Mouse (Mus musculus) forebrain, embryonic 13.5 days (tissue): ENCODE measurements around the gene Myh9. TPM values are rescaled to one million over a fixed set of nuclear protein-coding genes. Genes with fewer than 3 reads are reported as not detected.

ENCODE experiments used
- ATAC-seq: fragments of 200-750 bp; cut with Nextera tagmentation; 2 replicates; pipeline ENCODE4 v1.8.0; 2017
- H3K27ac ChIP-seq: fragments of 300-500 bp; sonication (generic); 2 replicates; pipeline ENCODE4 v1.5.1; 2015; ENCODE audit warnings: inconsistent platforms, mild to moderate bottlenecking, moderate library complexity
- H3K27me3 ChIP-seq: fragments of 300-500 bp; sonication (generic); 2 replicates; pipeline ENCODE4 v1.6.1; 2015; ENCODE audit warnings: mild to moderate bottlenecking, inconsistent platforms
- H3K36me3 ChIP-seq: fragments of 300-500 bp; sonication (generic); 2 replicates; pipeline ENCODE4 v1.6.1; 2015; ENCODE audit warnings: mild to moderate bottlenecking, inconsistent platforms; ENCODE audit not compliant: poor library complexity, severe bottlenecking
- H3K4me1 ChIP-seq: fragments of 300-500 bp; sonication (generic); 2 replicates; pipeline ENCODE4 v1.6.1; 2015; ENCODE audit warnings: inconsistent platforms
- H3K4me2 ChIP-seq: fragments of 300-500 bp; sonication (generic); 2 replicates; pipeline ENCODE4 v1.6.1; 2015; ENCODE audit warnings: inconsistent platforms, mild to moderate bottlenecking, moderate library complexity
- H3K4me3 ChIP-seq: fragments of 300-500 bp; sonication (generic); 2 replicates; pipeline ENCODE4 v1.5.1; 2015; ENCODE audit warnings: mild to moderate bottlenecking, inconsistent platforms
- H3K9ac ChIP-seq: fragments of 300-500 bp; sonication (generic); 2 replicates; pipeline ENCODE4 v1.6.1; 2015; ENCODE audit warnings: mild to moderate bottlenecking, inconsistent platforms
- H3K9me3 ChIP-seq: fragments of 300-500 bp; sonication (generic); replicated peaks from 2 replicates; pipeline ENCODE4 v1.6.1; 2016; ENCODE audit warnings: inconsistent platforms
- WGBS: fragments of 180-500 bp; shearing (Covaris S2); methylation state at CpG from one replicate; pipeline ENCODE4 v1.1.7; 2015; 5-methylcytosine and 5-hydroxymethylcytosine counted together
- polyA plus RNA-seq: library from polyadenylated mRNA; unstranded; fragments of >200 nt; fragmentation: Nextera tagmentation; extraction: Ambion mirVana; gene quantifications from 2 replicates; pipeline ENCODE4 v1.2.1, GENCODE M21; 2015

Gene Myh9
- polyA plus RNA-seq, 1 experiment from 2014 or later: 13.4 TPM

GRCm38 (mm10) chr15:77797609-77798411, 44.2 kb downstream of the Myh9 start:
- Histone ChIP-seq H3K36me3 (peaks cover 28% of the 10 kb centered on the region), H3K27ac (no peak overlapping the region), H3K4me2 (no peak overlapping the region), H3K4me3 (no peak overlapping the region), H3K9ac (no peak overlapping the region), H3K27me3 (no peaks in the 10 kb centered on the region), H3K4me1 (peaks cover 8% of the 10 kb centered on the region; the same call in 1 of the 2 replicates), H3K9me3 (no peaks in the 10 kb centered on the region)
- 87% methylated on average over 14 of the region's 14 CpGs for WGBS
- no peak for ATAC-seq

GRCm38 (mm10) chr15:77796409-77797035, 45.5 kb downstream of the Myh9 start:
- Histone ChIP-seq H3K36me3 (peaks cover 21% of the 10 kb centered on the region), H3K4me2 (no peak overlapping the region), H3K9me3 (no peaks in the 10 kb centered on the region), H3K27me3 (no peaks in the 10 kb centered on the region), H3K27ac (no peak overlapping the region), H3K4me1 (peaks cover 8% of the 10 kb centered on the region; the same call in 1 of the 2 replicates), H3K4me3 (no peak overlapping the region), H3K9ac (no peak overlapping the region)
- WGBS: 95% methylated on average over 26 of the region's 26 CpGs
- ATAC-seq: no peak

- 92% methylated on average over 13 of the region's 13 CpGs for WGBS
- H3K4me1 ChIP-seq: peaks cover 8% of the 10 kb centered on the region; the same call in 1 of the 2 replicates
- ATAC-seq: no peak
- H3K4me3 ChIP-seq: no peak overlapping the region
- H3K4me2 ChIP-seq: no peak overlapping the region
- no peaks in the 10 kb centered on the region for H3K27me3 ChIP-seq
- no peaks in the 10 kb centered on the region for H3K9me3 ChIP-seq
- no peak overlapping the region for H3K9ac ChIP-seq
- no peak overlapping the region for H3K27ac ChIP-seq
- H3K36me3 ChIP-seq: peaks cover 37% of the 10 kb centered on the region
These were observed 47.0 kb downstream of the Myh9 start for GRCm38 (mm10) chr15:77794908-77795356.

GRCm38 (mm10) chr15:77794138-77794907, 47.7 kb downstream of the Myh9 start:
- Histone ChIP-seq H3K36me3 (peaks cover 43% of the 10 kb centered on the region), H3K27ac (no peak overlapping the region), H3K9ac (no peak overlapping the region), H3K9me3 (no peaks in the 10 kb centered on the region), H3K4me1 (peaks cover 8% of the 10 kb centered on the region; the same call in 1 of the 2 replicates), H3K4me2 (no peak overlapping the region), H3K4me3 (no peak overlapping the region), H3K27me3 (no peaks in the 10 kb centered on the region)
- WGBS: 93% methylated on average over 13 of the region's 13 CpGs
- no peak for ATAC-seq

- ATAC-seq: no peak
- H3K9me3 ChIP-seq: no peaks in the 10 kb centered on the region
- WGBS: 90% methylated on average over 7 of the region's 7 CpGs
- peaks cover 2% of the 10 kb centered on the region; the same call in 1 of the 2 replicates for H3K4me1 ChIP-seq
- H3K9ac ChIP-seq: no peak overlapping the region
- no peak overlapping the region for H3K4me2 ChIP-seq
- H3K27me3 ChIP-seq: no peaks in the 10 kb centered on the region
- peaks cover 49% of the 10 kb centered on the region for H3K36me3 ChIP-seq
- no peak overlapping the region for H3K27ac ChIP-seq
- H3K4me3 ChIP-seq: no peak overlapping the region
These were observed 48.4 kb downstream of the Myh9 start for GRCm38 (mm10) chr15:77793554-77793953.

GRCm38 (mm10) chr15:77793094-77793493, 48.9 kb downstream of the Myh9 start:
- H3K4me3 ChIP-seq: no peak overlapping the region
- no peak overlapping the region for H3K27ac ChIP-seq
- no peaks in the 10 kb centered on the region for H3K4me1 ChIP-seq
- ATAC-seq: no peak
- WGBS: 85% methylated on average over 4 of the region's 4 CpGs
- no peaks in the 10 kb centered on the region for H3K27me3 ChIP-seq
- H3K4me2 ChIP-seq: no peak overlapping the region
- H3K36me3 ChIP-seq: peaks cover 53% of the 10 kb centered on the region
- H3K9me3 ChIP-seq: no peaks in the 10 kb centered on the region
- H3K9ac ChIP-seq: no peak overlapping the region

- H3K4me3 ChIP-seq: no peak overlapping the region
- no peaks in the 10 kb centered on the region for H3K27me3 ChIP-seq
- H3K9ac ChIP-seq: no peak overlapping the region
- no peak for ATAC-seq
- H3K4me2 ChIP-seq: no peak overlapping the region
- 89% methylated on average over 9 of the region's 9 CpGs for WGBS
- H3K9me3 ChIP-seq: no peaks in the 10 kb centered on the region
- H3K27ac ChIP-seq: no peak overlapping the region
- peaks cover 59% of the 10 kb centered on the region for H3K36me3 ChIP-seq
- H3K4me1 ChIP-seq: no peaks in the 10 kb centered on the region
These were observed 49.9 kb downstream of the Myh9 start for GRCm38 (mm10) chr15:77792056-77792455.

- Histone ChIP-seq H3K9ac (no peak overlapping the region), H3K27me3 (no peaks in the 10 kb centered on the region), H3K4me1 (no peaks in the 10 kb centered on the region), H3K36me3 (peaks cover 68% of the 10 kb centered on the region), H3K4me2 (no peak overlapping the region), H3K27ac (no peak overlapping the region), H3K9me3 (no peaks in the 10 kb centered on the region), H3K4me3 (no peak overlapping the region)
- no peak for ATAC-seq
- WGBS: 91% methylated on average over 21 of the region's 21 CpGs
These were observed 51.1 kb downstream of the Myh9 start for GRCm38 (mm10) chr15:77790656-77791405.

GRCm38 (mm10) chr15:77789186-77789585, 52.8 kb downstream of the Myh9 start:
- no peak overlapping the region for H3K27ac ChIP-seq
- 90% methylated on average over 3 of the region's 3 CpGs for WGBS
- ATAC-seq: no peak
- H3K36me3 ChIP-seq: peaks cover 73% of the 10 kb centered on the region
- no peak overlapping the region for H3K4me2 ChIP-seq
- no peak overlapping the region for H3K9ac ChIP-seq
- no peak overlapping the region for H3K4me3 ChIP-seq
- H3K4me1 ChIP-seq: no peaks in the 10 kb centered on the region
- H3K9me3 ChIP-seq: no peaks in the 10 kb centered on the region
- H3K27me3 ChIP-seq: no peaks in the 10 kb centered on the region

- H3K36me3 ChIP-seq: peaks cover 81% of the 10 kb centered on the region
- H3K9ac ChIP-seq: no peak overlapping the region
- no peak overlapping the region for H3K27ac ChIP-seq
- WGBS: 83% methylated on average over 6 of the region's 6 CpGs
- H3K27me3 ChIP-seq: no peaks in the 10 kb centered on the region
- no peak overlapping the region for H3K4me3 ChIP-seq
- H3K4me2 ChIP-seq: no peak overlapping the region
- no peaks in the 10 kb centered on the region for H3K4me1 ChIP-seq
- H3K9me3 ChIP-seq: no peaks in the 10 kb centered on the region
- ATAC-seq: no peak
These were observed 53.6 kb downstream of the Myh9 start for GRCm38 (mm10) chr15:77788356-77788755.

GRCm38 (mm10) chr15:77785807-77786206, 56.2 kb downstream of the Myh9 start:
- peaks cover 99% of the 10 kb centered on the region for H3K36me3 ChIP-seq
- no peaks in the 10 kb centered on the region for H3K27me3 ChIP-seq
- H3K9ac ChIP-seq: no peak overlapping the region
- no peaks in the 10 kb centered on the region for H3K4me1 ChIP-seq
- ATAC-seq: no peak
- no peak overlapping the region for H3K27ac ChIP-seq
- WGBS: 94% methylated on average over 1 of the region's 1 CpGs
- no peak overlapping the region for H3K4me3 ChIP-seq
- H3K4me2 ChIP-seq: no peak overlapping the region
- no peaks in the 10 kb centered on the region for H3K9me3 ChIP-seq
